Mouse (Mus musculus): ENCODE measurements around the gene Padi1.

Gene Padi1

DNA sequence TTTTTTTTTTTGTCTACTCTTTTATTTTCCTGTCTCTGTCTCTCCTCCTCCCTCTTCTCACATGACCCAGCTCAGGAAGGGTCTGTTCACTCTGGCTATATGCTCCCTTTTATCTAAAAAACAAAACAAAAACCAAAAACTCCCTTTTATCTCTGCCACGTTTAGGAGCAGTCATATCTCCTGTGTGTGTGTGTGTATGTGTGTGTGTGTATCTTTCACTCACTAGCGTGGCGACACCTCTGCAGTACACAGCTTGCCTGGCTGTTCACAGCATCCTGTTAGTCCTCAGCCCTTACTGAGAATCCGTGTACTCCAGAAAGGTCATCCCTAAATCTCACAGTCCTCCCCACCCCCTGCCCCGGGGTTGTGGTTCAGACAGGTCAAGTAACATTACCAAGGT, 30.1 kb downstream of the Padi1 start:
- no peak for DNase-seq

- DNase-seq, result peak; percentile 65
Observed at GRCm38 (mm10) chr4:140814241-140815225, 31.0 kb downstream of the Padi1 start.

DNA sequence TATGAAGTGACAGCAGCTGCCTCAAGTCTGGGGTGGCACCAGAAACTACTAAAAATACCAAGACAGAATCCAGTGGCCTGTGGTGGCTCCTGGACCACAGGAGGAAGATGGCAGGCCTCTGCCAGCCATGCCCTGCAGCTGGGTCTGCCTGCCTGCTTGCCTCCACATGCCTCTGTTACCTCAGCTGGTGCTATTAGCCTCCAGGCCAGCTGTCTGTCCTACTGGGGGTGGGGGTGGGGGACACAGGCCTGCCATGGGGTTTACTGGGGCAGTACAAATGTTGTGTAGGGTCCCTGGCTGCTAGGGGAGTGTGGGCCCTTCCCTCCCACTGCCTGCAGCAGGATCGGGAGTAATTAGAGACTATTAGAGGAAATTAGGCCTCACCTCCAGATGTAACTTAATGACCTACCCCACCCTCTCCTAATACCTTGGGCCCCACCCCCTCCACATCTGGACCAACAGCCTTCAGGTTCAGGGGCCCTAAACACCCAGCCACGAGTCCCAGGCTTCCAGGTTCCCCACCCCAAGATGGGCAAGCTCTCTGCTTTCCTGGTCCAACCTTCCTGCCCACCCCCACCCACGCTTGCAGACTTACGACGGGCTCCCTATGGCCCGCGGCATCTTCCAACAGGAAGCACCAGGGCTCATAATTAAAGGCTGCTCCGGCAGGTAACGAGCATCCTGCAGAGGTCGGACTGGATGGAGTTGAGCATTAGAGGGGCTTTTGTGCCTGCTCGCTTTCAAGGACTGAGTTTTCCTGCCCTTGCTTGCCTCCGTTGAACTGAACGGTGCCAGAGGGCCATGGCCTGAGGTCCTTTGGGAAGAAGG, 32.0 kb downstream of the Padi1 start:
- no peak for DNase-seq

DNA sequence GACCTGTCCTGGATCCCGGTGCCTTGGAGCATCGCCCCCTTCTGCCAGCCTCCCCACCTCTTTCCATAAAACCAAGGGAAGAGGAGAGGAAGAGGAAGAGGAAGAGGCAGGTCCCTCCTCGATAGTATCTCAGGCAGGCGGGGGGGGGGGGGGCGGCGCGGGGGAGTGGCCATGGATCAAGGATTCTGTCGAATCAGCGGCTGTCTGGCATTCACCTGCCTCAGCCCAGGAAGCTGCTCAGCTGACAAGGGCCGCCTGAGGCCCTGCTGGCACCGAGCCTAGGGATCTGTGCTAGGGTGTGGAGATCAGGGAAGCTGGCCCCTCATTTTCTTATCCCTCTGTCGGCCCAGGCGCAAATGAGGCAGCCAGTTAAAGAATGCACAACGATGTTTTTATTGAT, 33.0 kb downstream of the Padi1 start:
- peak; percentile 57 for DNase-seq

DNA sequence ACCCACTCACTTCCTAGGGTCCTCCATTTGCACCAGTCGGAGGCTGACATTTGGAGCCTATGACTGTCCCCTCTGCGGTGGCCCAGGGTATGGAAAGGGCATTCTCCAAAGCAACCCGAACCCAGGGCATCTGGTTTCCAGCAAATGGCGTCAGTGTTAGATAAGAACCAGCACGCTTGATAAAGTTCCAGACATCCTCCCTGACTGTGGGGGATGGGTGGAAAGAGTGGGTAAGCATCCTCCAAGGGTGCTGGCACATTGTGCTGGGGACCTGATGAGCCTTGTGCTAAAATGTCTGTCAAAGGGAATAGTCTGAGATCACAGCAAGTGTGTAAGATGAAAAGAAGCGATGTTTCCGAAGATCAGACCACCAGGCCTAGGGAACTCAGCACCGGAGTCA, 33.4 kb downstream of the Padi1 start:
- DNase-seq, result no peak

DNA sequence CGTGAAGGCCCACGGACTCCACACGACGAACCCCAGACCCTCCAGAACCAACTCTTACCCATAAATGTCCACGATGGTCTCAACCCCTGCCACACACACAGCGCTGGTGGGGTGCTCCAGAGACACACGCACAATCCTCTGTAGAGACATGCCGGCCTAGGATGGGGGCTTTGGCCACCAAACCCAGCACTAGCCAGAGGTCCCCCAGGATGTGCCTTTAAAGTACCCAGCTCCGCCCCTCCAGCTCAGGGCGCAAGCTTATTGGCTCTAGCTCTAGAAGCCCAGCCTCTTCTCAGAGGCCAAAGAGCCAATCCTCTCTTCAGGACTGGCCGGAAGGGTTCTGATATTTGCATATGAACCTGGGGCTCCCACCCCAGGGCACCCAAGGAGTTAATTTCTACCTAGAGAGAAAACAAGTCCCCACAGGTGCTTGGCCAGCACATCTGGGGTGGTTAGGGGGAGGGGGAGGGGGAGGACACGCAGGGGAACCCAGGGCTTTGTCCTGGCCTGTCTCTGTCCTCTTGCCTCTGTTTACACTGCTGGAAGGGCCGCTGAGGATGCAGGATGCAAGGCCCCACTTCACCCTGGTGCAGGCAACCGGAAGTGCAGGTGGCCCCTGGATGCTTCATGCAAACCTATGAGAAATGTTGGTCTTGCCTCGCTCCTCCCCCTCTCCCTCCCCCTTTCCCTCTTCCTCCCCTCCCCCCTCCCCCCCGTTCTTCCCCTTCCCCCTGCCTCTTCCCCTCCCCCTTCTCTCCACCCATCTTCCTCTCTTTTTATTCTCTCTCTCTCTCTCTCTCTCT, 34.9 kb downstream of the Padi1 start, which contains the start of gene Padi3:
Padi3 (minus strand) TSS at position 191 of the 803 bp plus-strand sequence.
- DNase-seq, result no peak

- no peak for DNase-seq
Observed at GRCm38 (mm10) chr4:140809118-140809517, 36.5 kb downstream of the Padi1 start.

GRCm38 (mm10) chr4:140804601-140805000, 41.0 kb downstream of the Padi1 start:
- DNase-seq, result no peak

DNA sequence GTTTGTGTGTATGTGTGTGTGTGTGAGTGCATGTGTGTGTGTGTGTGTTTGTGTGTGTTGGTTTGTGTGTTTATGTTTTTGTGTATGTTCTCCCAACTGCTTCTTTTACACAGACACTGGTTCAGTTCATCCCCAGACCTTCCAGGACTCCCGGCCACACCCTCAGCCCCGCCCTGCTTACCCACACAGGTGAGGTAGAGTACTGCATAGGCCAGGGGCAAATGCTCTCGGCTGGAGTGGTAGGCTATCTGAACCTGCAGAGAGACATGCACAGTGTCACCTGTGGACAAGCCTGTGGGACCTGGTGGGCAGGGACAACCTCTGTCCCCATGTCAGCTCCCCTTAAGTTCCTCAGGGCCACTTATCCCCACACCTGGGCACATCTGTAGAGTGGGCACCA, 44.2 kb downstream of the Padi1 start:
- DNase-seq, result no peak

GRCm38 (mm10) chr4:140796786-140797185, 48.8 kb downstream of the Padi1 start:
- DNase-seq, result no peak

DNA sequence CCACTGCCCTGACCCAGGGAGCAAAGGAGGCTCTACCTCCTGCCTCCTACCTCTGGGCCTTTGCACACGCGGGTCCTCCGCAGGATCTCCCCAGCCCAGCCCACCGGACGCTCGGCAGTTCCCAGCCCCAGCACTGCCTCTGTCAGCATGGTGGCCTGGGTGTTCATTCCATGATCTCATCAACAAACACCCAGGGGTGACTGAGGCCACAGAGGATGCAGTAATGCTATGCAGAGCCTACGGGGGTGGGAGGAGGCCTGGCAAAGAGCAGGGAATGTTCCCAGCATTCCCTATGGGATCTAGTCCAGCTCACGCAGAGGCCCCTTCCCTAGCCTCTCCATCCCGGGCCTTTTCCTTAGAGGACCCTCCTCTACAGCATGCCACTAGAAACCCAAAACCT, 50.9 kb downstream of the Padi1 start:
- no peak for DNase-seq

DNA sequence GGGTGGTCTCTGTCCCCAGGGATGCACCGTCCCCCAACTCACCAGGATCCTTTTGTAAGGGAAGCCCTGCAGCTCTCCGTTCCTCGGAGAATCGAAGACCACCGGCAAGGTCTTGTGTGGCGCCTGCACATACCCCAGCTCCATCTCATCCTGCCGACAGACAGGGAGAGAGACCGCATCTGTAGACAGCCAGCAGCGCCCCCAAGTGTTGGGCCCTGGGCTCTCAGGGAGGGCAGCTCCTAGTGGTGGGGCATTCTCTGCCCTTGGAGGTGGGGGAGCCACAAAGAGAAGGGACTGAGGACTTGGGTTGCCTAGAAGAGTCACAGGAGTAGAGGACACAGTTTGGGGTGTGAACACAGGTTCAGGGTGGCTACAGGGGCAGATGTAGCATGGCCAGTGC, 51.8 kb downstream of the Padi1 start:
- no peak for DNase-seq

DNA sequence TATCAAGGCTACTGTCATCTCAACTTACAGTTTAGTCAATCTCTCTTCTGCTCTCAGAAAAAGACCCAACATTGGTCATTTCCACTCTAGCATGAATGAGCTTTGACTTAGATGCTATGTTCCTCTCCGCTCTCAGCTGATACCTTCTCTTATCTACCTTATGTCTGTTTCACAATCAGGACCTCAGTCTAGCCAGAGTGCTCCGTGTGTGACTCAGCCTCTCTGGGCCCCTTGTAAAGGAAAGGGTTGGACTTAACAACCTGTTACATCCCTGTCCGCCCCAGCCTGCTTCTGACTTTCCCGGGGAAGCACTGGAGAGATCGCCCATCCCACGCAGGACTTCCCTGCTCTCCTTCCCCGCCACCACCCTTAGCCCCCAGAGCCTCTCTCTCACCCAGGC, 53.0 kb downstream of the Padi1 start:
- DNase-seq, result no peak

- no peak for DNase-seq
Observed at GRCm38 (mm10) chr4:140791071-140791470, 54.5 kb downstream of the Padi1 start.

- DNase-seq, result peak; percentile 15
Observed at GRCm38 (mm10) chr4:140789983-140790382, 55.6 kb downstream of the Padi1 start.

DNA sequence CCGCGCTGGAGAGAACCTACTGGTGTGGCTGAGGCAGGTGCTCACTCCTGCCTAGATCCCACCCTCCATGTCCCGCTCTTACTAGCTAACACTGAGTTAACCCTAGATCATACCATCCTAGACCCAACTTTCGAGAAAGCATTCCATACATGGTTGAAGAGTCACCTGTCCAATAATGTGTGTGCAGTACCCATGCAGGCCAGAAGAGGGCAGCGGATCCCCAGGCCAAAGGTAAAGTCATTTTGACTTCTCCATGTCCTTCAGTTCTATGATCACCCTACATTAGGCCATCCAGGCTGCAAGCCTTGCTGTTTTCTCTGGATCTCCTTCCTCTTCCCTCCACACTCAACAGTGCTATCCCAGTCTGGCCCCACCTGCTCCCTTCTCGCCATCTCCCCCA, 56.6 kb downstream of the Padi1 start:
- DNase-seq, result peak; percentile 77

DNA sequence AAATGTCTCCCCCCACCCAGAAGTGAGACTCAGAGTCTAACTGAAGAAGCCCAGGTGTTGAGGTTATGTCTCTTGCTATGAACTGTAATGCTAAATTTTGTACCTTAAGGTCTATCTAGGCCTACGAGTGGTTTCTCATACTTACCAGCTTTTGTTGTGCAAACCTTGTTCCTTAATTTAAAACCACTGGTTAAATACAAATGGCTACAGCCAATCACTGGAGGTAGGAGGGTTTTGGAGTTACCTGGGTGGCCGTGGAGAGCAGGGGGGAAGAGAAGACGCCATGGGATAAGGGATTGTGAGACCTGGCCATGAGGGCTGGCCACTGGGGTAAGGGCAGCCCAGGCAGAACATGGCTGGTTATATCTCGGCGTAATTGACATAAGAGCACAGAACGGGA, 57.3 kb downstream of the Padi1 start:
- no peak for DNase-seq

DNA sequence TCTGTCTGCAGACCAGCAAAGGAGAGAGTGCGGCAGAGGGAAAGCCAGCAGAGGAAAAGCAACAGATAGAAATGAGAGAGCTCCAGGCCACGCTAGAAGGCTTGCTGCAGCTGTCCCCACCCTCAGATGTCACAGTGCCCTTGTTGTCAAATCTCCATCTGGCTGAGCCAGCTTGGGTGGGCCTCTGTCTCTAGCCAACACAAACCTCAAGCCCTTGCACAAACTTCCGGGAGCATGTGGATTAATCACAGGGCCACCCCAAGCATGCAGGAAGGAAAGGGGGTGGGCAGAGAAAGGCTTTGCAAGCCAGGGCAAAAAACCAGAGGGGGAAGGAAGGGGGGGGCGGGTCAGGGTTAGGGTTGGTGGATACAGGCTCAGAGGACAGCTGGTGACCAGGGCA, 58.2 kb downstream of the Padi1 start:
- DNase-seq, result peak; percentile 59

DNA sequence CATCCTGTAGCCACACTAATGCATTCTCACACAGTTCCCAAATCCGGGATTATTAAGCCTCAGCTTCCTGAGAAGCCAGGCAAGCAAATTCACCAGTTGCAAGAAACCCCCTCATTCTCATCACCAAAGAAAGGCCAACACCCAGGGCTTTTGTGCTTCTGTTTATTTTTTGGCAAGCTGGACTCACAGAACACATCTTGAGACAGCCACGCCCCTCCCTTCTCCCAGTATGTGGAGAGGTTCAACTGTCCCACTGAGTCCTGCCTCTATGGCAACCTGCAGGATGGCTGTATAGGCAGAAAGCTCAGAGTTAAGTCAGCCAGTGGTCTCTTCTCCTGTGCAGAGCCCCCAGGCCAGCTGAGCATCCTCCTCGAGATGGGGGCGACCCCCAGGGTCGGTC, 60.4 kb downstream of the Padi1 start:
- no peak for DNase-seq

DNA sequence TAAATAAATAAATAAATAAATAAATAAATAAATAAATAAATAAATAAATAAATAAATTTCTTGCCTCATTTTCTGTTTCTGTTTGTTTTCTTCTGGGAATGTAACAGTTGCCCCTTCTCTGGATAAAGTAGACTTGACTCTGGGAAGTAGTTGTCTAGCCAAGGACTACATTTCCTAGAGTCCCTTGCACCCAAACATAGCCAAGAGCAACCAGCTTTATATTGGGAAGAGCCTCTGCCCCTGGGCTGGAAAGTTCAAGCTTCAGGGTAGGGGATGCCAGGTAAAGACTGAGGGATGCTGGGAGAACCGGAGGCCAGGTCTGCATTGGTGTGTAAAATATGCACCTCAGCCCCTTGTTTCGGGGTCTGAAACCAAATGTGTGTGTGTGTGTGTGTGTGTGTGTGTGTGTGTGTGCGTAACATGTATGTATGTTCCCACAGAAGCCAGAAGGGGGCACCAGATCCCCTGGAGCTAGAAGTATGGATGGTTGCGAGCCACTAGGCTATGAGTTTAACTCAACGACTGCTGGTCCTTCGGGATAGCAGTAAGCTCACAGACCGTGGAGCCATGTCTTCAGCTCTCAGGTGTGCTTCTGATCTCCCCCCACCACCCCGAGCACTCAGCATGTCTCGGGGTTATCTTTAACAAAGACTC, 61.2 kb downstream of the Padi1 start:
- no peak for DNase-seq

GRCm38 (mm10) chr4:140782821-140783220, 62.8 kb downstream of the Padi1 start:
- DNase-seq, result no peak

- DNase-seq, result no peak
Observed at GRCm38 (mm10) chr4:140780507-140780906, 65.1 kb downstream of the Padi1 start.
